10 mouse cellular contexts compared by ENCODE assay signal in genomic region chr16:97158279-97158678, GRCm38 (mm10).
"Had no signal": no experiment of that assay in that cellular context is flagged by ENCODE, and none has a peak within 500 bp of the region (broad histone marks: within the 10 kb centered on the region; RNA-seq: fewer than 3 reads in every experiment).

No protein-coding gene starts in this region.

- ATAC-seq: intestine, postnatal 0 days; liver, postnatal 0 days had no signal

- DNase-seq: kidney, postnatal 10 days; kidney, postnatal 4 days; liver; liver, embryonic 13.5 days; liver, postnatal 0 days; lung, postnatal 14 days; right cerebral cortex, postnatal 4 days; spleen, adult 18-20 months; thymus, postnatal 4 days had no signal
